Mouse (Mus musculus) MEL (cell line): ENCODE results near the gene Gm28048.

Experiments
- CTCF ChIP-seq, 3 experiments: IDR thresholded peaks in 2 of 3; conservative IDR thresholded peaks in 1 of 3; 2 replicates each; pipeline ENCODE4 v1.5.1; 2011 to 2012; ENCODE audit warnings: low read length in 3 of 3, low read depth in 2 of 3, mild to moderate bottlenecking in 2 of 3, improper control_type of control experiment in 1 of 3, inconsistent platforms in 1 of 3, mixed read lengths in 1 of 3, moderate library complexity in 1 of 3; ENCODE audit not compliant: control insufficient read depth in 1 of 3, insufficient read depth in 1 of 3, poor library complexity in 1 of 3, severe bottlenecking in 1 of 3
- ETS1 ChIP-seq: IDR thresholded peaks from 2 replicates; pipeline ENCODE4 v1.6.1; 2012; ENCODE audit warnings: low read depth, mild to moderate bottlenecking, inconsistent platforms, low read length, improper control_type of control experiment, moderate library complexity
- KAT2A ChIP-seq: conservative IDR thresholded peaks from 2 replicates; pipeline ENCODE4 v1.6.1; 2012; ENCODE audit warnings: low read depth, low read length, improper control_type of control experiment, inconsistent platforms
- MAFK ChIP-seq: IDR thresholded peaks from 2 replicates; pipeline ENCODE4 v1.6.1; 2011; ENCODE audit warnings: low read depth, mild to moderate bottlenecking, low read length, improper control_type of control experiment, borderline replicate concordance
- MAX ChIP-seq: IDR thresholded peaks from 2 replicates; pipeline ENCODE4 v1.6.1; 2011; ENCODE audit warnings: low read length, improper control_type of control experiment
- USF2 ChIP-seq, 2 experiments: IDR thresholded peaks; 2 replicates each; pipeline ENCODE4 v1.6.1; 2011 to 2012; ENCODE audit warnings: improper control_type of control experiment in 2 of 2, low read length in 2 of 2, borderline replicate concordance in 1 of 2, inconsistent platforms in 1 of 2, low read depth in 1 of 2, mild to moderate bottlenecking in 1 of 2; ENCODE audit not compliant: insufficient read depth in 1 of 2
- ZC3H11A ChIP-seq: IDR thresholded peaks from 2 replicates; pipeline ENCODE4 v1.6.1; 2012; ENCODE audit warnings: low read depth, mild to moderate bottlenecking, inconsistent platforms, low read length, improper control_type of control experiment

- TF ChIP-seq CTCF (IDR thresholded peaks at IDR 0.05 in 2 of 3, conservative IDR thresholded peaks at IDR 0.05 in 1 of 3; ENCODE audit: control insufficient read depth in 1 of 3, insufficient read depth in 1 of 3, low read depth in 2 of 3, low read length in 3 of 3, poor library complexity in 1 of 3, severe bottlenecking in 1 of 3) (no peak), ZC3H11A (no peak), ETS1 (no peak), MAX (no peak), KAT2A (no peak), USF2 (IDR thresholded peaks at IDR 0.05; ENCODE audit: borderline replicate concordance in 1 of 2, insufficient read depth in 1 of 2, low read depth in 1 of 2, low read length in 2 of 2) (no peak), MAFK (no peak)
Observed at GRCm38 (mm10) chr11:22893075-22893474, 88.8 kb downstream of the Gm28048 start.
